Mouse (Mus musculus): ENCODE data around the gene Krt2.

GRCm38 (mm10) chr15:101773420-101773819 lies 44.5 kb downstream of the Krt2 start:
- TF ChIP-seq CTCF (IDR thresholded peaks at IDR 0.05; ENCODE audit: low read depth) (no peak), EP300 (IDR thresholded peaks at IDR 0.05; ENCODE audit: low read depth) (no peak)

All from liver, embryonic 14.5 days (tissue).